Mouse (Mus musculus) hematopoietic stem cell, adult 5-6 weeks (primary cell): ENCODE results near the gene Slc36a4. TPM values are rescaled to one million over a fixed set of nuclear protein-coding genes. Genes with fewer than 3 reads are reported as not detected.

Experiments used
- ATAC-seq, 2 experiments: fragments of 125-278 bp in 1 of 2; replicated peaks in 1 of 2; 2 replicates each; pipeline ENCODE4 v1.8.0; 2016 to 2017; ENCODE audit warnings: inconsistent platforms in 2 of 2, mild to moderate bottlenecking in 2 of 2, moderate number of reproducible peaks in 2 of 2, low read depth in 1 of 2, moderate TSS enrichment in 1 of 2; ENCODE audit not compliant: low FRiP score in 2 of 2, poor library complexity in 2 of 2, severe bottlenecking in 2 of 2, insufficient read depth in 1 of 2, low TSS enrichment in 1 of 2
- total RNA-seq: library from RNA; stranded (forward); fragments of 172-1452, 232-1000 nt; gene quantifications from 2 replicates; pipeline ENCODE4 v1.2.3, GENCODE M21; 2017

Gene Slc36a4
- 7.3 and 8.9 TPM in 2 replicates for total RNA-seq

- peak; percentile 57 to 61 for ATAC-seq
These were observed at the start of gene Slc36a4 for GRCm38 (mm10) chr9:15709599-15710381. TSS of gene Slc36a4 (plus strand) at chr9:15709738.

- ATAC-seq = no peak
These were observed 44.9 kb upstream of the Slc36a4 start for GRCm38 (mm10) chr9:15664606-15665005.

- no peak for ATAC-seq
These were observed 40.1 kb upstream of the Slc36a4 start for GRCm38 (mm10) chr9:15669452-15669851.

GRCm38 (mm10) chr9:15670002-15670527 is 39.5 kb upstream of the Slc36a4 start:
- ATAC-seq = no peak

GRCm38 (mm10) chr9:15672251-15672650 is 37.3 kb upstream of the Slc36a4 start:
- no peak for ATAC-seq

- peak; percentile 61 to 75 for ATAC-seq
These were observed 27.6 kb upstream of the Slc36a4 start for GRCm38 (mm10) chr9:15681855-15682466.

GRCm38 (mm10) chr9:15685215-15685614 is 24.3 kb upstream of the Slc36a4 start:
- peak; percentile 82 to 90 for ATAC-seq

- no peak for ATAC-seq
These were observed 22.2 kb upstream of the Slc36a4 start for GRCm38 (mm10) chr9:15687358-15687757.

GRCm38 (mm10) chr9:15693847-15694246 is 15.7 kb upstream of the Slc36a4 start:
- no peak for ATAC-seq

- no peak for ATAC-seq
These were observed 14.5 kb upstream of the Slc36a4 start for GRCm38 (mm10) chr9:15694989-15695388.

GRCm38 (mm10) chr9:15705706-15706105 is 3.8 kb upstream of the Slc36a4 start:
- no peak for ATAC-seq

- peak; percentile 61 to 70 for ATAC-seq
These were observed 449 bp upstream of the Slc36a4 start for GRCm38 (mm10) chr9:15708979-15709598.

GRCm38 (mm10) chr9:15710821-15711565 is 1.5 kb downstream of the Slc36a4 start:
- ATAC-seq = no peak

- no peak for ATAC-seq
These were observed 2.1 kb downstream of the Slc36a4 start for GRCm38 (mm10) chr9:15711676-15712075.

- no peak for ATAC-seq
These were observed 5.3 kb downstream of the Slc36a4 start for GRCm38 (mm10) chr9:15714792-15715191.

- ATAC-seq = no peak
These were observed 5.9 kb downstream of the Slc36a4 start for GRCm38 (mm10) chr9:15715193-15715989.

GRCm38 (mm10) chr9:15717363-15717762 is 7.8 kb downstream of the Slc36a4 start:
- no peak for ATAC-seq
